ENCODE assay signal across 9 mouse cellular contexts in genomic region chr1:85896781-85897700, GRCm38 (mm10). TPM values are rescaled to one million over a fixed set of nuclear protein-coding genes. Genes with fewer than 3 reads are reported as not detected.
A peak's percentile ranks its signal among the peaks of the same experiment; 100 is the strongest.
DNase-seq lines count a peak whose midpoint lies in the region; ATAC-seq lines count a peak whose summit lies in the region.
"Had no signal": no experiment of that assay in that cellular context is flagged by ENCODE, and none has a peak within 500 bp of the region (broad histone marks: within the 10 kb centered on the region; RNA-seq: fewer than 3 reads in every experiment).

No protein-coding gene starts in this region.

- DNase-seq in cerebellum, adult 18-20 months = peak; percentile 9 to 33
- no peak for DNase-seq in cerebellum, adult 11 months
- DNase-seq in A20 (ENCODE audit: low read depth, low spot score) = peak; percentile 54
- no peak for DNase-seq in embryo, embryonic 11 days
- DNase-seq in right cerebral cortex, adult 18-20 months = no peak

- no peaks in the 10 kb centered on the region for H3K9me3 ChIP-seq in embryonic facial prominence, embryonic 15.5 days (replicated peaks)
- H3K9me3 ChIP-seq in intestine, embryonic 15.5 days = no peaks in the 10 kb centered on the region
- no peaks in the 10 kb centered on the region for H3K9me3 ChIP-seq in midbrain, embryonic 12.5 days

- no peaks in the 10 kb centered on the region for H3K27me3 ChIP-seq in embryonic facial prominence, embryonic 15.5 days
- no peaks in the 10 kb centered on the region for H3K27me3 ChIP-seq in intestine, embryonic 15.5 days (replicated peaks)
- H3K27me3 ChIP-seq in midbrain, embryonic 12.5 days = no peaks in the 10 kb centered on the region

- H3K4me1 ChIP-seq in embryonic facial prominence, embryonic 15.5 days = peaks cover 75% of the 10 kb centered on the region
- H3K4me1 ChIP-seq in intestine, embryonic 15.5 days (replicated peaks) = peaks cover 59% of the 10 kb centered on the region
- H3K4me1 ChIP-seq in midbrain, embryonic 12.5 days = peaks cover 74% of the 10 kb centered on the region

- H3K9ac ChIP-seq in embryonic facial prominence, embryonic 15.5 days = no peak overlapping the region
- no peak overlapping the region for H3K9ac ChIP-seq in intestine, embryonic 15.5 days
- no peak overlapping the region for H3K9ac ChIP-seq in midbrain, embryonic 12.5 days (replicated peaks)

- ATAC-seq in embryonic facial prominence, embryonic 15.5 days (ENCODE audit: insufficient number of reproducible peaks, low FRiP score, low TSS enrichment, low read depth) = no peak
- no peak for ATAC-seq in intestine, embryonic 15.5 days
- no peak for ATAC-seq in midbrain, embryonic 12.5 days (ENCODE audit: low FRiP score, low read depth)

- peak overlapping the region; percentile 81 for H3K27ac ChIP-seq in embryonic facial prominence, embryonic 15.5 days (replicated peaks)
- H3K27ac ChIP-seq in intestine, embryonic 15.5 days = peak overlapping the region; percentile 54; the same call in 1 of the 2 replicates
- H3K27ac ChIP-seq in midbrain, embryonic 12.5 days (replicated peaks) = no peak overlapping the region; the same call in 1 of the 2 replicates

- WGBS in embryonic facial prominence, embryonic 15.5 days = 39% methylated on average over 12 of the region's 12 CpGs
- WGBS in intestine, embryonic 15.5 days = 63% methylated on average over 12 of the region's 12 CpGs
- 72% methylated on average over 12 of the region's 12 CpGs for WGBS in midbrain, embryonic 12.5 days

- H3K36me3 ChIP-seq in embryonic facial prominence, embryonic 15.5 days = no peaks in the 10 kb centered on the region
- H3K36me3 ChIP-seq in intestine, embryonic 15.5 days = no peaks in the 10 kb centered on the region
- no peaks in the 10 kb centered on the region for H3K36me3 ChIP-seq in midbrain, embryonic 12.5 days

- H3K4me2 ChIP-seq in embryonic facial prominence, embryonic 15.5 days (replicated peaks) = peak overlapping the region; percentile 63
- H3K4me2 ChIP-seq in intestine, embryonic 15.5 days (replicated peaks) = peak overlapping the region; percentile 19; the same call in 1 of the 2 replicates
- peak overlapping the region; percentile 85 for H3K4me2 ChIP-seq in midbrain, embryonic 12.5 days (replicated peaks)

- no peak overlapping the region; the same call in 1 of the 2 replicates for H3K4me3 ChIP-seq in embryonic facial prominence, embryonic 15.5 days (replicated peaks)
- no peak overlapping the region for H3K4me3 ChIP-seq in intestine, embryonic 15.5 days (replicated peaks)
- no peak overlapping the region for H3K4me3 ChIP-seq in midbrain, embryonic 12.5 days
- H3K4me3 ChIP-seq: erythroblast, embryonic 14.5 days had no signal

RNA-seq across cellular contexts. Expression of gene Itm2c, which starts 3.0 kb away (rescaled TPM):
- 283 and 290 TPM in 2 replicates for polyA plus RNA-seq in embryonic facial prominence, embryonic 15.5 days (2015; fragmentation: Nextera tagmentation; extraction: Ambion mirVana)
- polyA plus RNA-seq in intestine, embryonic 15.5 days (2015; fragmentation: Nextera tagmentation; extraction: Ambion mirVana) = 135 TPM in 2 replicates
- polyA plus RNA-seq in midbrain, embryonic 12.5 days (2016; fragmentation: Nextera tagmentation; extraction: Ambion mirVana) = 146 and 163 TPM in 2 replicates

RNA-seq across cellular contexts. Expression of gene 4933407L21Rik, which starts 31.2 kb away (rescaled TPM):
- polyA plus RNA-seq in embryonic facial prominence, embryonic 15.5 days (2015; fragmentation: Nextera tagmentation; extraction: Ambion mirVana) = 0.45 and 1.2 TPM in 2 replicates
- 0.32 and 0.34 TPM in 2 replicates for polyA plus RNA-seq in intestine, embryonic 15.5 days (2015; fragmentation: Nextera tagmentation; extraction: Ambion mirVana)
- 2.4 and 3.0 TPM in 2 replicates for polyA plus RNA-seq in midbrain, embryonic 12.5 days (2016; fragmentation: Nextera tagmentation; extraction: Ambion mirVana)
- polyA plus RNA-seq: erythroblast, embryonic 14.5 days had no signal

Comparison
In these comparisons a context has a peak if more than half of its experiments do, and no peak if none do; other contexts are left out.
1. DNase-seq: peak in cerebellum, adult 18-20 months (2 of 2) and A20 (single experiment); none in cerebellum, adult 11 months (single experiment), embryo, embryonic 11 days (single experiment) and right cerebral cortex, adult 18-20 months (single experiment).
2. H3K4me2 ChIP-seq: peak in every context shown above with its lines; median percentile 85 in midbrain, embryonic 12.5 days; 63 in embryonic facial prominence, embryonic 15.5 days; 19 in intestine, embryonic 15.5 days.